ENCODE assay signal across 14 mouse cellular contexts in the genomic region with DNA sequence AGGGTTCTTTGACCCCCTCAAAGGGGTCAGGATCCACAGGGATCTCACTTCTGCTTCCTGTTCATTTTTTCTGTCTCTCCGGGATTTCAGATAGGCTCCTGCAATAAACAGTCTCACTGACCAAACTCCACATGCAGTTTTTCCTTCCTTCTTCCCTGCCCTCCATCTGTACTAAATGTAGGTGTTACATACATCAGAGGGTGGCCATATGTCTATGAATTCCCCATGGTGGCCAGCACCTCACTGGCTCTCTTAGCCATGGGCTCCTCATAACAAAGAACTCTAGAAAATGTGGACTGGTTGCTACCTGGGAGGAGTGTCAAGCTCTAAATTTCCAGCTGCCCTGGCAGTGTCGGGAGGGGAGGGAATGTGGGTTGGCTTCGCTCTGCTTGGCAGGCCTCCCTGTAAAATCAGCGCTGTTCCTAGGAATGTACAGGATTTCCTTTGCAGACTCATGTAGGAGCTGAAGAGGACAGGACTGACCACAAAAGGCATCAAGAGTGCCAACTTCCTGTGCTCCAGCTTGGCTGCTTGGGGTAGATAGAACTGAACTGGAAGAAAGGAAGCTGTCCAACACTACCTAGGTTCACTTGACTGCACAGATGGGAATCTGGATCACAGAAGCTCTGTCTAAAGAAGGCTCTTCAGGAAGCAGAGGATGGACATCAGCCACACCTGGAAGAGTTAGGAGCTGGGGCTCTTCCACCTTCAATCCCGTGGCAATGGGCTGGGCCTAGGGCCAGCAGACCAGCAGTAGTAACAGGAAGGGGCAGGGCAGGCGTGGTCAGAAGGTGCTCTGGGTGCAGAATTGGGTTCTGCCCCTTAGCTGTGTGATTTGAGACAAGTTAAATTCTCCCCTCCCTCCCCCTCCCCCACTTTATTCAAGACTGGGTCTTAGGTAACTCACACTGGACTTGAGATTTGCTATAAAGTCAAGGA. TPM values are rescaled to one million over a fixed set of nuclear protein-coding genes. Genes with fewer than 3 reads are reported as not detected.
DNase-seq lines count a peak whose midpoint lies in the region; ATAC-seq and TF ChIP-seq lines count a peak whose summit lies in the region.
"Had no signal": no experiment of that assay in that cellular context is flagged by ENCODE, and none has a peak within 500 bp of the region (broad histone marks: within the 10 kb centered on the region; RNA-seq: fewer than 3 reads in every experiment).

No protein-coding gene starts in this region.

- ATAC-seq in frontal cortex, adult (ENCODE audit: low TSS enrichment), result peak; percentile 92
- ATAC-seq in limb, embryonic 13.5 days (ENCODE audit: low FRiP score, low read depth), result no peak; the same call in 1 of the 2 replicates
- peak; percentile 64; the same call in 1 of the 2 replicates for ATAC-seq in stomach, embryonic 16.5 days (ENCODE audit: insufficient read depth, low FRiP score)
- no peak for ATAC-seq in hindbrain, postnatal 0 days

- H3K36me3 ChIP-seq in limb, embryonic 13.5 days, result no peaks in the 10 kb centered on the region
- no peaks in the 10 kb centered on the region for H3K36me3 ChIP-seq in limb, embryonic 10.5 days
- H3K36me3 ChIP-seq in stomach, embryonic 16.5 days (ENCODE audit: control insufficient read depth, insufficient read depth, low read length), result no peaks in the 10 kb centered on the region
- no peaks in the 10 kb centered on the region for H3K36me3 ChIP-seq in hindbrain, postnatal 0 days (ENCODE audit: insufficient read depth, low read length)
- H3K36me3 ChIP-seq: embryonic facial prominence, embryonic 12.5 days; G1E had no signal

- H3K9ac ChIP-seq in limb, embryonic 13.5 days, result no peak overlapping the region
- no peak overlapping the region for H3K9ac ChIP-seq in stomach, embryonic 16.5 days (ENCODE audit: low read length)
- no peak overlapping the region for H3K9ac ChIP-seq in hindbrain, postnatal 0 days (replicated peaks; ENCODE audit: low read length)
- H3K9ac ChIP-seq: embryonic facial prominence, embryonic 12.5 days had no signal

- peaks cover 12% of the 10 kb centered on the region for H3K4me1 ChIP-seq in limb, embryonic 13.5 days
- H3K4me1 ChIP-seq in limb, embryonic 10.5 days, result no peaks in the 10 kb centered on the region
- H3K4me1 ChIP-seq in stomach, embryonic 16.5 days (ENCODE audit: control insufficient read depth, insufficient read depth, low read length), result no peaks in the 10 kb centered on the region
- H3K4me1 ChIP-seq in hindbrain, postnatal 0 days (ENCODE audit: insufficient read depth, low read length), result no peaks in the 10 kb centered on the region
- H3K4me1 ChIP-seq: embryonic facial prominence, embryonic 12.5 days had no signal

- H3K4me3 ChIP-seq in limb, embryonic 13.5 days, result no peak overlapping the region
- no peak overlapping the region for H3K4me3 ChIP-seq in limb, embryonic 10.5 days
- H3K4me3 ChIP-seq in stomach, embryonic 16.5 days (replicated peaks; ENCODE audit: low read length), result no peak overlapping the region
- H3K4me3 ChIP-seq in hindbrain, postnatal 0 days (ENCODE audit: low read length), result no peak overlapping the region
- H3K4me3 ChIP-seq: embryonic facial prominence, embryonic 12.5 days had no signal

- H3K27me3 ChIP-seq in limb, embryonic 13.5 days, result no peaks in the 10 kb centered on the region
- H3K27me3 ChIP-seq in limb, embryonic 10.5 days (ENCODE audit: low read depth, poor library complexity, severe bottlenecking), result no peaks in the 10 kb centered on the region
- no peaks in the 10 kb centered on the region for H3K27me3 ChIP-seq in stomach, embryonic 16.5 days (ENCODE audit: control insufficient read depth, insufficient read depth, low read length)
- H3K27me3 ChIP-seq in hindbrain, postnatal 0 days (ENCODE audit: insufficient read depth, low read length), result no peaks in the 10 kb centered on the region

- DNase-seq in frontal cortex, postnatal 36 days (ENCODE audit: low spot score in 2 of 2), result no peak
- no peak for DNase-seq in limb, embryonic 10.5 days (ENCODE audit: low spot score)
- peak; percentile 40 to 59 for DNase-seq in kidney, postnatal 4 days
- DNase-seq in hindbrain, postnatal 0 days (ENCODE audit: low spot score), result no peak
- DNase-seq in thymus, postnatal 4 days, result no peak
- DNase-seq: adrenal gland, adult 8-10 months; cerebellum, adult 18-20 months; heart, postnatal 10 days had no signal

- 60% methylated on average over 6 of the region's 6 CpGs for WGBS in limb, embryonic 13.5 days
- 79% methylated on average over 6 of the region's 6 CpGs for WGBS in limb, embryonic 10.5 days
- WGBS in stomach, embryonic 16.5 days, result 66% methylated on average over 6 of the region's 6 CpGs
- 73% methylated on average over 6 of the region's 6 CpGs for WGBS in hindbrain, postnatal 0 days

- no peak for TF ChIP-seq CTCF in hindbrain, postnatal 0 days (IDR thresholded peaks at IDR 0.05; ENCODE audit: low read depth)

- H3K4me2 ChIP-seq in limb, embryonic 13.5 days (replicated peaks), result no peak overlapping the region
- H3K4me2 ChIP-seq in stomach, embryonic 16.5 days (ENCODE audit: low read depth, low read length), result no peak overlapping the region
- H3K4me2 ChIP-seq in hindbrain, postnatal 0 days (ENCODE audit: low read depth, low read length), result no peak overlapping the region
- H3K4me2 ChIP-seq: embryonic facial prominence, embryonic 12.5 days had no signal

- peak overlapping the region; percentile 52; the same call in 1 of the 2 replicates for H3K27ac ChIP-seq in limb, embryonic 13.5 days
- H3K27ac ChIP-seq in limb, embryonic 10.5 days, result no peak overlapping the region
- H3K27ac ChIP-seq in stomach, embryonic 16.5 days (ENCODE audit: low read length), result no peak overlapping the region
- no peak overlapping the region for H3K27ac ChIP-seq in hindbrain, postnatal 0 days
- H3K27ac ChIP-seq: embryonic facial prominence, embryonic 12.5 days had no signal

- H3K9me3 ChIP-seq in limb, embryonic 13.5 days, result no peaks in the 10 kb centered on the region
- H3K9me3 ChIP-seq in limb, embryonic 10.5 days (replicated peaks), result no peaks in the 10 kb centered on the region
- no peaks in the 10 kb centered on the region for H3K9me3 ChIP-seq in stomach, embryonic 16.5 days (replicated peaks; ENCODE audit: control insufficient read depth, low read length)
- no peaks in the 10 kb centered on the region for H3K9me3 ChIP-seq in hindbrain, postnatal 0 days (ENCODE audit: low read length)
- H3K9me3 ChIP-seq: embryonic facial prominence, embryonic 12.5 days; G1E had no signal

RNA-seq across cellular contexts. Expression of a gene that starts 14.0 kb away (rescaled TPM):
- not detected in 2 replicates for polyA plus RNA-seq in limb, embryonic 13.5 days (2015; fragmentation: Nextera tagmentation; extraction: Ambion mirVana)
- polyA plus RNA-seq in limb, embryonic 10.5 days (2016; fragmentation: Nextera tagmentation; extraction: Ambion mirVana), result not detected in 2 replicates
- polyA plus RNA-seq in stomach, embryonic 16.5 days (2015; fragmentation: Nextera tagmentation; extraction: Ambion mirVana), result not detected in 2 replicates
- 1.8 and 7.2 TPM in 2 replicates for total RNA-seq in hindbrain, postnatal 0 days (2014; rRNA removed)
- 1.6 and 2.8 TPM in 2 replicates for polyA plus RNA-seq in hindbrain, postnatal 0 days (2015; fragmentation: Nextera tagmentation; extraction: Ambion mirVana)
- total RNA-seq: adrenal gland, adult 8-10 months; G1E; heart, postnatal 10 days had no signal
- polyA plus RNA-seq: embryonic facial prominence, embryonic 12.5 days; G1E; liver, embryonic 16.5 days had no signal

RNA-seq across cellular contexts. Expression of a gene that starts 56.3 kb away (rescaled TPM):
- 4.5 and 5.4 TPM in 2 replicates for polyA plus RNA-seq in limb, embryonic 13.5 days (2015; fragmentation: Nextera tagmentation; extraction: Ambion mirVana)
- 1.2 and 2.1 TPM in 2 replicates for polyA plus RNA-seq in limb, embryonic 10.5 days (2016; fragmentation: Nextera tagmentation; extraction: Ambion mirVana)
- polyA plus RNA-seq in stomach, embryonic 16.5 days (2015; fragmentation: Nextera tagmentation; extraction: Ambion mirVana), result 11.4 TPM in 2 replicates
- 10.7 and 19.7 TPM in 2 replicates for total RNA-seq in hindbrain, postnatal 0 days (2014; rRNA removed)
- polyA plus RNA-seq in hindbrain, postnatal 0 days (2015; fragmentation: Nextera tagmentation; extraction: Ambion mirVana), result 3.9 and 5.7 TPM in 2 replicates
- polyA plus RNA-seq: G1E had no signal

Comparison
In these comparisons a context has a peak if more than half of its experiments do, and no peak if none do; other contexts are left out.
1. ATAC-seq: peak in frontal cortex, adult (single experiment) and stomach, embryonic 16.5 days (single experiment); none in limb, embryonic 13.5 days (single experiment) and hindbrain, postnatal 0 days (single experiment).
2. DNase-seq: peak in kidney, postnatal 4 days (2 of 2); none in frontal cortex, postnatal 36 days (0 of 2), limb, embryonic 10.5 days (single experiment), hindbrain, postnatal 0 days (single experiment) and thymus, postnatal 4 days (single experiment).